Mouse (Mus musculus) cortical plate, adult 2 months (tissue): Measurements from ENCODE around the gene 1700066M21Rik.

Experiments
- CTCF ChIP-seq: fragments of 200-500 bp; IDR thresholded peaks from 2 replicates; pipeline ENCODE4 v1.5.1; 2011; ENCODE audit warnings: mild to moderate bottlenecking, control low read depth, low read length; ENCODE audit not compliant: insufficient read depth; ENCODE audit errors: extremely low read depth
- POLR2A ChIP-seq: fragments of 200-500 bp; IDR thresholded peaks from 2 replicates; pipeline ENCODE4 v1.6.1; 2011; ENCODE audit warnings: mild to moderate bottlenecking, low read length, control low read depth; ENCODE audit not compliant: insufficient read depth; ENCODE audit errors: extremely low read depth

DNA sequence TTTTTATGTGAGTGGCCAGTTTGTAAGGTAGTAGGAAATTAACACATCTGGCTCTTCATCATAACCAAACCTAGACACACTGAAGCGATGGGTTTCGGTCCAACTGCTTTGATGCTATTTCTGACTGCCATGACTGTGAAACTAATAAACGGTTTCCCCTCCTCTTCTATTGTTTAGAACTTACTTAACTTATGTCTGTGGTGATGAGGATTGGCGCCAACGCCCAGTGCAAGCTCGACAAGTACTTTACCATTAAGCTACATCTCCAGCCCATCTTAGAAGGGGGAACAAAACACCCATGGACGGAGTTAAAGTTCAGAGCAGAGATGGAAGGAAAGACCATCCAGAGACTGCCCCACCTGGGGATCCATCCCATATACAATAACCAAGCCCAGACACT, 55.7 kb downstream of the 1700066M21Rik start:
- TF ChIP-seq CTCF (no peak), POLR2A (no peak)
